Mouse (Mus musculus): ENCODE measurements at regions not wholly inside any gene's neighbourhood (a gene's known extent, or its start where the extent isn't known, plus 50 kb on each side); places are given as distances from the start of the nearest gene placed in this dataset.

- DNase-seq (ENCODE audit: low read depth, low spot score) = no peak
- Histone ChIP-seq H3K36me3 (ENCODE audit: control insufficient read depth in 1 of 2, insufficient read depth in 2 of 2, low read length in 2 of 2) (no peaks in the 10 kb centered on the region), H3K27me3 (ENCODE audit: control insufficient read depth in 1 of 2, insufficient read depth in 2 of 2, low read length in 2 of 2) (no peaks in the 10 kb centered on the region), H3K4me3 (ENCODE audit: control insufficient read depth in 1 of 2, insufficient read depth in 1 of 2, low read depth in 2 of 2, low read length in 2 of 2) (no peak overlapping the region), H3K27ac (ENCODE audit: control insufficient read depth, low read depth, low read length) (no peak overlapping the region), H3K9me3 (replicated peaks; ENCODE audit: insufficient read depth, low read length) (no peaks in the 10 kb centered on the region), H3K79me2 (ENCODE audit: control insufficient read depth, insufficient read depth, low read length, poor library complexity) (no peaks in the 10 kb centered on the region), H3K9ac (ENCODE audit: control insufficient read depth, low read depth, low read length, poor library complexity, severe bottlenecking) (no peak overlapping the region), H3K4me1 (ENCODE audit: control insufficient read depth in 1 of 2, insufficient read depth in 2 of 2, low read length in 2 of 2) (no peaks in the 10 kb centered on the region)
- TF ChIP-seq NRF1 (IDR thresholded peaks at IDR 0.05; ENCODE audit: insufficient read depth, low read depth, low read length, poor library complexity, severe bottlenecking) (no peak), ZMIZ1 (IDR thresholded peaks at IDR 0.05; ENCODE audit: low read depth, low read length) (no peak), ZKSCAN1 (IDR thresholded peaks at IDR 0.05; ENCODE audit: low read depth, low read length) (no peak), CHD1 (IDR thresholded peaks at IDR 0.05; ENCODE audit: low read depth, low read length) (no peak), POLR2AphosphoS5 (IDR thresholded peaks at IDR 0.05; ENCODE audit: borderline replicate concordance, low read depth, low read length) (no peak), MAX (IDR thresholded peaks at IDR 0.05; ENCODE audit: low read length) (no peak), SIN3A (IDR thresholded peaks at IDR 0.05; ENCODE audit: low read length) (no peak), POLR2AphosphoS2 (IDR thresholded peaks at IDR 0.05; ENCODE audit: low read length) (no peak), BHLHE40 (IDR thresholded peaks at IDR 0.05; ENCODE audit: borderline replicate concordance, low read depth, low read length) (no peak)
These were observed 381.8 kb upstream of the B3galt2 start for GRCm38 (mm10) chr1:143258470-143259215.

- no peaks in the 10 kb centered on the region for H3K4me1 ChIP-seq (ENCODE audit: control insufficient read depth in 1 of 2, insufficient read depth in 2 of 2, low read length in 2 of 2)
- no peak for DNase-seq (ENCODE audit: low read depth, low spot score)
These were observed 377.0 kb upstream of the B3galt2 start for GRCm38 (mm10) chr1:143263263-143264038.

GRCm38 (mm10) chr1:143265216-143265615 lies 375.2 kb upstream of the B3galt2 start:
- no peaks in the 10 kb centered on the region for H3K79me2 ChIP-seq (ENCODE audit: control insufficient read depth, insufficient read depth, low read length, poor library complexity)
- H3K4me1 ChIP-seq (ENCODE audit: control insufficient read depth in 1 of 2, insufficient read depth in 2 of 2, low read length in 2 of 2) = no peaks in the 10 kb centered on the region
- DNase-seq (ENCODE audit: low read depth, low spot score) = no peak
- no peaks in the 10 kb centered on the region for H3K36me3 ChIP-seq (ENCODE audit: control insufficient read depth in 1 of 2, insufficient read depth in 2 of 2, low read length in 2 of 2)
- no peaks in the 10 kb centered on the region for H3K9me3 ChIP-seq (replicated peaks; ENCODE audit: insufficient read depth, low read length)
- no peak overlapping the region for H3K9ac ChIP-seq (ENCODE audit: control insufficient read depth, low read depth, low read length, poor library complexity, severe bottlenecking)
- H3K4me3 ChIP-seq (ENCODE audit: control insufficient read depth in 1 of 2, insufficient read depth in 1 of 2, low read depth in 2 of 2, low read length in 2 of 2) = no peak overlapping the region
- no peak overlapping the region for H3K27ac ChIP-seq (ENCODE audit: control insufficient read depth, low read depth, low read length)
- H3K27me3 ChIP-seq (ENCODE audit: control insufficient read depth in 1 of 2, insufficient read depth in 2 of 2, low read length in 2 of 2) = no peaks in the 10 kb centered on the region
- no peak for TF ChIP-seq ZNF384 (IDR thresholded peaks at IDR 0.05; ENCODE audit: low read depth, low read length)
- no peak for TF ChIP-seq MYB (IDR thresholded peaks at IDR 0.05; ENCODE audit: low read depth, low read length)
- TF ChIP-seq BHLHE40 (IDR thresholded peaks at IDR 0.05; ENCODE audit: borderline replicate concordance, low read depth, low read length) = no peak
- no peak for TF ChIP-seq MXI1 (IDR thresholded peaks at IDR 0.05; ENCODE audit: low read depth, low read length)
- no peak for TF ChIP-seq SMC3 (IDR thresholded peaks at IDR 0.05; ENCODE audit: low read depth, low read length)
- no peak for TF ChIP-seq KAT2A (conservative IDR thresholded peaks at IDR 0.05; ENCODE audit: low read depth, low read length)

More at GRCm38 (mm10) chr1:143263263-143264038, 377.0 kb upstream of the B3galt2 start:
- Histone ChIP-seq H3K27ac (ENCODE audit: control insufficient read depth, low read depth, low read length) (no peak overlapping the region), H3K27me3 (ENCODE audit: control insufficient read depth in 1 of 2, insufficient read depth in 2 of 2, low read length in 2 of 2) (no peaks in the 10 kb centered on the region), H3K36me3 (ENCODE audit: control insufficient read depth in 1 of 2, insufficient read depth in 2 of 2, low read length in 2 of 2) (no peaks in the 10 kb centered on the region), H3K4me3 (ENCODE audit: control insufficient read depth in 1 of 2, insufficient read depth in 1 of 2, low read depth in 2 of 2, low read length in 2 of 2) (no peak overlapping the region), H3K9me3 (replicated peaks; ENCODE audit: insufficient read depth, low read length) (no peaks in the 10 kb centered on the region), H3K9ac (ENCODE audit: control insufficient read depth, low read depth, low read length, poor library complexity, severe bottlenecking) (no peak overlapping the region), H3K79me2 (ENCODE audit: control insufficient read depth, insufficient read depth, low read length, poor library complexity) (no peaks in the 10 kb centered on the region)
- TF ChIP-seq CTCF (IDR thresholded peaks at IDR 0.05 in 2 of 3, conservative IDR thresholded peaks at IDR 0.05 in 1 of 3; ENCODE audit: control insufficient read depth in 1 of 3, insufficient read depth in 1 of 3, low read depth in 2 of 3, low read length in 3 of 3, poor library complexity in 1 of 3, severe bottlenecking in 1 of 3) (peak in 2 of 3 experiments; percentile 18 to 23; a peak in 1 of 6 replicates), KAT2A (conservative IDR thresholded peaks at IDR 0.05; ENCODE audit: low read depth, low read length) (no peak), RAD21 (IDR thresholded peaks at IDR 0.05; ENCODE audit: low read depth, low read length) (peak; percentile 7; the same call in 1 of the 2 replicates)

All from MEL (cell line).